Mouse (Mus musculus) limb, embryonic 14.5 days (tissue): ENCODE results near the gene Sept5. TPM values are rescaled to one million over a fixed set of nuclear protein-coding genes. Genes with fewer than 3 reads are reported as not detected.

ENCODE experiments used
- ATAC-seq: fragments of 200-750 bp; cut with Nextera tagmentation; 2 replicates; pipeline ENCODE4 v1.8.0; 2017; ENCODE audit warnings: low read depth, moderate number of reproducible peaks, moderate TSS enrichment; ENCODE audit not compliant: low FRiP score
- DNase-seq: peaks from one replicate; pipeline ENCODE4 v3.0.0-alpha.2; 2015; ENCODE audit warnings: low spot score
- H3K27ac ChIP-seq: fragments of 300-500 bp; sonication (generic); replicated peaks from 2 replicates; pipeline ENCODE4 v1.5.1; 2014; ENCODE audit warnings: low read depth, mild to moderate bottlenecking, low read length, moderate library complexity, mixed read lengths
- H3K27me3 ChIP-seq: fragments of 300-500 bp; sonication (generic); 2 replicates; pipeline ENCODE4 v1.6.1; 2014; ENCODE audit warnings: low read length, mixed read lengths; ENCODE audit not compliant: control insufficient read depth, insufficient read depth
- H3K36me3 ChIP-seq: fragments of 300-500 bp; sonication (generic); 2 replicates; pipeline ENCODE4 v1.6.1; 2014; ENCODE audit warnings: mild to moderate bottlenecking, low read length, moderate library complexity, mixed read lengths; ENCODE audit not compliant: control insufficient read depth, insufficient read depth
- H3K4me1 ChIP-seq: fragments of 300-500 bp; sonication (generic); 2 replicates; pipeline ENCODE4 v1.6.1; 2014; ENCODE audit warnings: antibody characterized with exemption, low read length, mixed read lengths; ENCODE audit not compliant: control insufficient read depth, insufficient read depth
- H3K4me2 ChIP-seq: fragments of 300-500 bp; sonication (generic); replicated peaks from 2 replicates; pipeline ENCODE4 v1.6.1; 2014; ENCODE audit warnings: low read depth, mild to moderate bottlenecking, low read length, moderate library complexity; ENCODE audit not compliant: severe bottlenecking
- H3K4me3 ChIP-seq: fragments of 300-500 bp; sonication (generic); replicated peaks from 2 replicates; pipeline ENCODE4 v1.5.1; 2014; ENCODE audit warnings: low read length
- H3K9ac ChIP-seq: fragments of 300-500 bp; sonication (generic); 2 replicates; pipeline ENCODE4 v1.6.1; 2014; ENCODE audit warnings: mild to moderate bottlenecking, low read depth, low read length, moderate library complexity; ENCODE audit not compliant: severe bottlenecking
- H3K9me3 ChIP-seq: fragments of 300-500 bp; sonication (generic); 2 replicates; pipeline ENCODE4 v1.6.1; 2016; ENCODE audit warnings: low read length; ENCODE audit not compliant: control insufficient read depth
- POLR2A ChIP-seq: fragments of 200-500 bp; IDR thresholded peaks from 2 replicates; pipeline ENCODE4 v1.8.0; 2012; ENCODE audit warnings: inconsistent platforms, mild to moderate bottlenecking, moderate library complexity, borderline replicate concordance; ENCODE audit not compliant: insufficient read depth, insufficient read length; ENCODE audit errors: extremely low read depth
- WGBS: fragments of 180-500 bp; shearing (Covaris S2); extraction: QIAGEN DNeasy Blood & Tissue Kit; methylation state at CpG from one replicate; pipeline ENCODE4 v1.1.7; 2014; 5-methylcytosine and 5-hydroxymethylcytosine counted together
- polyA plus RNA-seq, 2 experiments: library from polyadenylated mRNA; depleted of rRNA in 1 of 2; stranded (reverse) in 1 of 2; unstranded in 1 of 2; fragments of >200 nt; fragmentation: Nextera tagmentation in 1 of 2; extraction: Ambion mirVana in 1 of 2; gene quantifications; 2 replicates each; pipeline versions ENCODE4 v1.2.1 to v1.2.3; 2012 to 2014

Gene Sept5
- polyA plus RNA-seq, 2 experiments = 43.4 to 94.5 TPM

DNA sequence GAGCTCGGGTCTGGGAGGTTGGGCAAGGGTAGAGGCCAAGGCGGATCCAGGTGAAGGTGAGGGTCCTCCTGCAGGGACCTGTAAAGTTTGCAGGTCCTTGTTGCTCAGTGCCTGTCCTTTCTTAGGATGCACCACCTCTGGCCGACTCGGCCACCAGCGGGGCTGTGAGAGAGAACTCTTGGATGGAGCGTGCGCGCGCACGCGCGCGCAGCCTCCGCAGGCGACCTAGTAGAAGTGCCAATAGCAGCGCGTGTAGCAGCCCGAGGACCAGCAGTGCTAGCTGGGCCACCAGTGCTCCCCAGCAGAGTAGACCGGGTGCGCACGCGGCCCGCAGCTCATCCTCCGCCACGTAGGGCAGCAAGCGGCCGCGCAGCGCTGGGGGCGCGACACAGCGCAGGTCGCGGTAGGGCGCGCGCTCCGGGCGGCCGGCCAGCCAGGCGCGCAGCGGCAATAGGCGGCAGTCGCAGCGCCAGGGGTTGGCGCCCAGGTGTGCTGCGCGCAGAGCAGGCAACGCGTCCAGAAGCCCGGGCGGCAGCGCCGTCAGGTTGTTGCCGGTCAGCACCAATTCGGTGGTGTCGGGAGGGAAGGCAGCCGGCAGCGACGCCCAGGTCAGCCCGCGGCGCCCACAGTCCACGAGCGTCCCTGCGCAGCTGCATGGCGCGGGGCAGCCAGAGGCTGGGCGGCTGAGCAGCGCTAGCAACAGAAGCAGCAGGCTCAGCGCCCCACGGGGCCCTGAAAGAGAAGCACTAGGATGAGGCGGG, 9.0 kb downstream of the Sept5 start:
- ATAC-seq (peak; percentile 42; the same call in 1 of the 2 replicates), DNase-seq (no peak)
- H3K9ac ChIP-seq = peak overlapping the region; percentile 44
- H3K4me1 ChIP-seq = peaks cover 12% of the 10 kb centered on the region; the same call in 1 of the 2 replicates
- no peaks in the 10 kb centered on the region for H3K9me3 ChIP-seq
- no peak for TF ChIP-seq POLR2A
- whole genome bisulfite sequencing = 2% methylated on average over 50 of the region's 74 CpGs
- no peak overlapping the region for H3K27ac ChIP-seq
- peaks cover 80% of the 10 kb centered on the region for H3K27me3 ChIP-seq
- peaks cover 38% of the 10 kb centered on the region for H3K36me3 ChIP-seq
- peak overlapping the region; percentile 85 for H3K4me2 ChIP-seq
- peak overlapping the region; percentile 49 for H3K4me3 ChIP-seq

GRCm38 (mm10) chr16:18620201-18620600, 9.6 kb downstream of the Sept5 start:
- 26% methylated on average over 6 of the region's 6 CpGs for WGBS

GRCm38 (mm10) chr16:18619110-18619509, 10.6 kb downstream of the Sept5 start:
- H3K9ac ChIP-seq = no peak overlapping the region
- H3K27ac ChIP-seq = no peak overlapping the region
- 58% methylated on average over 4 of the region's 4 CpGs for WGBS

More at GRCm38 (mm10) chr16:18620201-18620600, 9.6 kb downstream of the Sept5 start:
- DNase-seq (no peak), ATAC-seq (no peak)
- Histone ChIP-seq H3K4me1 (peaks cover 12% of the 10 kb centered on the region; the same call in 1 of the 2 replicates), H3K9ac (no peak overlapping the region), H3K9me3 (no peaks in the 10 kb centered on the region), H3K4me2 (peak overlapping the region; percentile 85; the same call in 1 of the 2 replicates), H3K4me3 (peak overlapping the region; percentile 49; the same call in 1 of the 2 replicates), H3K36me3 (peaks cover 34% of the 10 kb centered on the region), H3K27ac (no peak overlapping the region), H3K27me3 (peaks cover 74% of the 10 kb centered on the region)
- no peak for TF ChIP-seq POLR2A

DNA sequence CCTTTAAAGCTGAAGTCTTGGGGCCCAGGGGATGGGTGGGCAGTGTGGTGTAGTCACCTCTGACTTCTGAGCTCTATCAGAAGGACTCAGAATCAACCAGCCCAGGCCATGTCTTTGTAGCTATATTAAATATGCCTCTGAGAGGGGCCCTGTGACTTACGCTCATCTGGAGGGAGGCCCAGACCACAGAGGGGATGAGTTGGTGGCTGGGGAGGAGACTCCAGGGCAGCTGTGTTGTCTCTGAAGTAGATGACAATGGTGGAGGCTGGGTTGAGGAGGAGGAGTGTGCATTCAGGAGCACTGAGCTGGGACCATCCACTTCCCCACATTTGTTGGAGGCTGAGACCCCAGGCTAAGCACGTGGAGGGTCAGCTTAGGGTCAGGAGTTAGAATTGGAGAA, 11.5 kb downstream of the Sept5 start:
- Histone ChIP-seq H3K27ac (no peak overlapping the region), H3K4me2 (no peak overlapping the region), H3K9me3 (no peaks in the 10 kb centered on the region), H3K4me3 (no peak overlapping the region), H3K36me3 (peaks cover 15% of the 10 kb centered on the region), H3K9ac (no peak overlapping the region), H3K4me1 (peaks cover 12% of the 10 kb centered on the region; the same call in 1 of the 2 replicates), H3K27me3 (peaks cover 55% of the 10 kb centered on the region)
- no peak for DNase-seq
- no peak for ATAC-seq
- no peak for TF ChIP-seq POLR2A
- WGBS = 76% methylated on average over 2 of the region's 2 CpGs

More at GRCm38 (mm10) chr16:18619110-18619509, 10.6 kb downstream of the Sept5 start:
- peaks cover 12% of the 10 kb centered on the region; the same call in 1 of the 2 replicates for H3K4me1 ChIP-seq
- no peak for TF ChIP-seq POLR2A
- H3K27me3 ChIP-seq = peaks cover 63% of the 10 kb centered on the region
- H3K4me2 ChIP-seq = no peak overlapping the region
- H3K4me3 ChIP-seq = no peak overlapping the region
- DNase-seq = no peak
- H3K9me3 ChIP-seq = no peaks in the 10 kb centered on the region
- H3K36me3 ChIP-seq = peaks cover 24% of the 10 kb centered on the region
- no peak for ATAC-seq

DNA sequence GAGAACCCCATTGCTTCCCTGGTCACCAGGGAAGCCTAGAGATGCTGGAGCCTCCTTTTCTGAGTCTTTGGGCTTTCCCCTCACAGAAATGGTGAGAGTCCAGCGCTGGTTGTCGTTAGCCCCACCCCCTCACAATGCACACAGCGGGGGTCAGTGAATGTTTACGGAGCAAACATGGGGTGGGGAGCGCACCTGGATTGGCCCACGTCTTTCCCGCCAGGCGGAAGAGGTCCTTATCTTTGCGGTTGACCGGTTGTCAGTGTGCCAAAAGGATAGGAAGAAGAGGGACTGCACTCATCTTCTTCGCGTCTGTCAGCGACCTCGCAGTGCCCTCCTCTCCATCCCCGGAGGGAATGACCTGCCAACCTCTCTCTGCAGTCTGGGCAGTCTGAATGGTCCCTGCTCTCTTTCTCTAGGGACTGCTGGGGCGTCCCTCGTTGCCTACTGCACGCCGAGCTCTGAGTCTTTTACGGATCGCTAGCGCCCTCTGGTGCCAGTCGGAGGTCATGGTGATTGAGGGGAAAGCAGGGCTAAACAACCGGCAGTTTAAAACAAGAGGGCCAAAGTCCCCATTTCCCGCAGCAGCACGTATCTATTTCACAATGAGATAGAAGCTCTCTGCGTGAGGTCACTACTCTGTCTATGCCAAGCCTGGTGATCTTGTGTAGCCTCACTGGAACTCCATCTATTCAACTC, 12.2 kb downstream of the Sept5 start:
- H3K36me3 ChIP-seq = peaks cover 8% of the 10 kb centered on the region
- ATAC-seq (peak; percentile 65), DNase-seq (peak; percentile 83)
- 2% methylated on average over 27 of the region's 27 CpGs for WGBS
- no peak overlapping the region for H3K9ac ChIP-seq
- H3K4me1 ChIP-seq = peaks cover 12% of the 10 kb centered on the region; the same call in 1 of the 2 replicates
- peak; percentile 20; the same call in 1 of the 2 replicates for TF ChIP-seq POLR2A
- no peaks in the 10 kb centered on the region for H3K9me3 ChIP-seq
- H3K4me3 ChIP-seq = peak overlapping the region; percentile 20
- H3K27me3 ChIP-seq = peaks cover 48% of the 10 kb centered on the region
- H3K27ac ChIP-seq = no peak overlapping the region
- H3K4me2 ChIP-seq = peak overlapping the region; percentile 47
